Mouse (Mus musculus): ENCODE measurements around the gene Tas2r134. TPM values are rescaled to one million over a fixed set of nuclear protein-coding genes. Genes with fewer than 3 reads are reported as not detected.

Gene Tas2r134
- polyA plus RNA-seq, 1 experiment = not detected

GRCm38 (mm10) chr2:51643244-51644139 is 16.2 kb downstream of the Tas2r134 start:
- Histone ChIP-seq H3K4me3 (replicated peaks; ENCODE audit: extremely low read depth, low read depth, low read length) (no peak overlapping the region), H3K4me1 (ENCODE audit: control insufficient read depth, insufficient read depth, low read length) (no peaks in the 10 kb centered on the region)
- WGBS = 59% methylated on average over 7 of the region's 7 CpGs
- DNase-seq = no peak
- no peak for TF ChIP-seq CTCF (IDR thresholded peaks at IDR 0.05; ENCODE audit: insufficient read depth, low read length)
- TF ChIP-seq POLR2A (IDR thresholded peaks at IDR 0.05; ENCODE audit: borderline replicate concordance, extremely low read depth, low read depth, low read length) = no peak

DNA sequence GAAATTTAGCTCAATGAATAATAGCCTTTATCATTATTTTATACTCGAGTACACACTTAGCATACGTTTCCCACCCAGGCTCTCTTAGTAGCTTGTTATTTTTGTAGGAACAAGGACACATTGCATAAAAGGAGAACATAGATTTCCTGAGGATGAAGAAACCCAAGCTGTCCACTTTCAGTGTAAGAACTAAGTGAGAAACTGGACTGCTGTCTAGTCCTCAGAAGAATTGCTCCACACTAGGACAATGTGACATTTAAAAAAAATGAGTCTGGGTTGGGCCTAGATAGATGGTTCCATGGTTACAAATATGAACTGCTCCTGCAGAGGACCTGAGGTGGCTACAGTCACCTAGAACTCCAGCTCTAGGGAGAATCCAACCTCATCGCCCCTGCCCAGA is 20.7 kb downstream of the Tas2r134 start:
- Histone ChIP-seq H3K4me1 (ENCODE audit: control insufficient read depth, insufficient read depth, low read length) (no peaks in the 10 kb centered on the region), H3K4me3 (replicated peaks; ENCODE audit: extremely low read depth, low read depth, low read length) (no peak overlapping the region)
- WGBS = 79% methylated on average over 3 of the region's 3 CpGs
- TF ChIP-seq CTCF (IDR thresholded peaks at IDR 0.05; ENCODE audit: insufficient read depth, low read length) (no peak), POLR2A (IDR thresholded peaks at IDR 0.05; ENCODE audit: borderline replicate concordance, extremely low read depth, low read depth, low read length) (no peak)
- no peak for DNase-seq

GRCm38 (mm10) chr2:51649887-51650286 is 22.6 kb downstream of the Tas2r134 start:
- TF ChIP-seq POLR2A (IDR thresholded peaks at IDR 0.05; ENCODE audit: borderline replicate concordance, extremely low read depth, low read depth, low read length) = no peak
- no peak for TF ChIP-seq CTCF (IDR thresholded peaks at IDR 0.05; ENCODE audit: insufficient read depth, low read length)
- 79% methylated on average over 1 of the region's 1 CpGs for WGBS
- Histone ChIP-seq H3K4me1 (ENCODE audit: control insufficient read depth, insufficient read depth, low read length) (no peaks in the 10 kb centered on the region), H3K4me3 (replicated peaks; ENCODE audit: extremely low read depth, low read depth, low read length) (no peak overlapping the region)
- DNase-seq = no peak

- H3K4me1 ChIP-seq (ENCODE audit: control insufficient read depth, insufficient read depth, low read length) = no peaks in the 10 kb centered on the region
- no peak overlapping the region for H3K4me3 ChIP-seq (replicated peaks; ENCODE audit: extremely low read depth, low read depth, low read length)
- WGBS = 92% methylated on average over 10 of the region's 10 CpGs
- TF ChIP-seq POLR2A (IDR thresholded peaks at IDR 0.05; ENCODE audit: borderline replicate concordance, extremely low read depth, low read depth, low read length) (no peak), CTCF (IDR thresholded peaks at IDR 0.05; ENCODE audit: insufficient read depth, low read length) (no peak)
- no peak for DNase-seq
These were observed 24.8 kb downstream of the Tas2r134 start for GRCm38 (mm10) chr2:51652086-51652485.

DNA sequence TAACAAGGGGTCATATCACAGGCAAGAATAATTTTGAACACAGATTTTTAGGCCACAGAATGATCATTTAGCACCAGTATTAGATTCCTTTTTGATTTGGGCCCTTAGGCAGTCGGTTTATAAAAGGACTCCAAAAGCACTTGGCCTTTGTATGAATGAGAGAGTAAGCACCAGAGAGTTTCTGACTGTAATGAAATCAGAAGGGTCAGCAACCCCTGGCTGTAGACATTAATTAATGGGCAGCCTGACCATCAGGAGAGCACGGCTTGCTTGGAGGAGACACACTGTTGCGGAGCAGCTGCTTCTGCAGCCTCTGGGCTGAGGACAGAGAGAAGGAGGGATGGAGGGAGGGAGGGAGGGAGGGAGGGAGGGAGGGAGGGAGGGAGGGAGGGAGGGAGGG is 30.4 kb downstream of the Tas2r134 start:
- DNase-seq = no peak
- Histone ChIP-seq H3K4me1 (ENCODE audit: control insufficient read depth, insufficient read depth, low read length) (no peaks in the 10 kb centered on the region; the same call in 1 of the 2 replicates), H3K4me3 (replicated peaks; ENCODE audit: extremely low read depth, low read depth, low read length) (no peak overlapping the region)
- TF ChIP-seq CTCF (IDR thresholded peaks at IDR 0.05; ENCODE audit: insufficient read depth, low read length) = no peak
- no peak for TF ChIP-seq POLR2A (IDR thresholded peaks at IDR 0.05; ENCODE audit: borderline replicate concordance, extremely low read depth, low read depth, low read length)
- 49% methylated on average over 2 of the region's 3 CpGs for WGBS

- no peak overlapping the region for H3K4me3 ChIP-seq (replicated peaks; ENCODE audit: extremely low read depth, low read depth, low read length)
- WGBS = 65% methylated on average over 5 of the region's 5 CpGs
- DNase-seq = no peak
- TF ChIP-seq CTCF (IDR thresholded peaks at IDR 0.05; ENCODE audit: insufficient read depth, low read length) (no peak), POLR2A (IDR thresholded peaks at IDR 0.05; ENCODE audit: borderline replicate concordance, extremely low read depth, low read depth, low read length) (no peak)
- H3K4me1 ChIP-seq (ENCODE audit: control insufficient read depth, insufficient read depth, low read length) = no peaks in the 10 kb centered on the region; the same call in 1 of the 2 replicates
These were observed 31.0 kb downstream of the Tas2r134 start for GRCm38 (mm10) chr2:51658288-51658687.

GRCm38 (mm10) chr2:51674321-51674720 is 47.0 kb downstream of the Tas2r134 start:
- DNase-seq = no peak
- 76% methylated on average over 2 of the region's 2 CpGs for WGBS

More at GRCm38 (mm10) chr2:51674321-51674720, 47.0 kb downstream of the Tas2r134 start:
- no peak overlapping the region for H3K4me3 ChIP-seq (replicated peaks; ENCODE audit: extremely low read depth, low read depth, low read length)
- no peaks in the 10 kb centered on the region for H3K4me1 ChIP-seq (ENCODE audit: control insufficient read depth, insufficient read depth, low read length)
- TF ChIP-seq CTCF (IDR thresholded peaks at IDR 0.05; ENCODE audit: insufficient read depth, low read length) (no peak), POLR2A (IDR thresholded peaks at IDR 0.05; ENCODE audit: borderline replicate concordance, extremely low read depth, low read depth, low read length) (no peak)
